Mouse (Mus musculus): ENCODE measurements around the gene Foxp1. TPM values are rescaled to one million over a fixed set of nuclear protein-coding genes. Genes with fewer than 3 reads are reported as not detected.

The Foxp1 gene
- polyA plus RNA-seq, 1 experiment from 2014 or later = 190 TPM

GRCm38 (mm10) chr6:99004255-99004997 is 518.1 kb downstream of the Foxp1 start:
- Histone ChIP-seq H3K27me3 (ENCODE audit: control insufficient read depth, insufficient read depth, low read length) (no peaks in the 10 kb centered on the region), H3K27ac (ENCODE audit: low read length) (no peak overlapping the region), H3K9ac (replicated peaks; ENCODE audit: low read depth, low read length) (no peak overlapping the region), H3K9me3 (ENCODE audit: control insufficient read depth, low read depth, low read length) (0 out of 2 replicates have a peak, but pooled peaks cover 4% of the 10 kb centered on the region), H3K36me3 (ENCODE audit: control insufficient read depth, insufficient read depth, low read length) (peaks cover 58% of the 10 kb centered on the region), H3K4me3 (ENCODE audit: low read depth, low read length) (no peak overlapping the region), H3K4me2 (replicated peaks; ENCODE audit: low read depth, low read length) (no peak overlapping the region), H3K4me1 (ENCODE audit: control insufficient read depth, insufficient read depth, low read length) (no peaks in the 10 kb centered on the region)
- WGBS = 88% methylated on average over 12 of the region's 12 CpGs
- ATAC-seq (ENCODE audit: insufficient number of reproducible peaks, insufficient read depth, low FRiP score, low read depth) = no peak

DNA sequence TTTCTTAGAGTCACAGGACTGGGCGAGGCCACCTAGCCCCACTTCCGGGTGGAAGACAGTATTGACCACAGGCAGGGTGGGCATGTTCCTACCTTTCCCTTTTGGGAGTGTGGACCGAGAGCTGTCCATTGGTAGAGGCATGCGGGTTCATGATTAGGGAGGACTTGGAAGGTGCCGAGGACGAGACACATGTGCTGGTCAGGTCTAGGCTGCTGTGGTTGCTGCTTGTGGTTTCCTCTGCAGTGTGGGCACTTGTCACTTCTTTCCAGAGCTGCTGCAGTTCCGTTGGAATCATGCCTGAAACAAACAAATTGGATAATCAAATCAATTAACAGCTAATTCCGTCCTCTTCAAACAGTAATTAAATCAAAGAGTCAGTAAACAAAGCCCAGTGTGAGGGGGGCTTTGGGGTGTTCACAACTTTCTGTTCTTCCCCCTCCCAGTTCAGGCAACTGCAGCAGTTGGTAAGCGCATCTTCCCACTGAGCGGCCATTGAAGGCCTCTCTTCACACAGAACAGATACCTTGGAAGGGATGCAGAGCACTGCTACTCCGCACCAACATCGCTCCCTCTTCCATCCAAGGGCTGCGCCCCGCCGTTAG is 519.3 kb downstream of the Foxp1 start:
- WGBS = 88% methylated on average over 15 of the region's 15 CpGs
- Histone ChIP-seq H3K9me3 (ENCODE audit: control insufficient read depth, low read depth, low read length) (no peaks in the 10 kb centered on the region), H3K9ac (replicated peaks; ENCODE audit: low read depth, low read length) (no peak overlapping the region), H3K36me3 (ENCODE audit: control insufficient read depth, insufficient read depth, low read length) (peaks cover 48% of the 10 kb centered on the region), H3K4me3 (ENCODE audit: low read depth, low read length) (no peak overlapping the region), H3K27me3 (ENCODE audit: control insufficient read depth, insufficient read depth, low read length) (no peaks in the 10 kb centered on the region), H3K27ac (ENCODE audit: low read length) (no peak overlapping the region), H3K4me2 (replicated peaks; ENCODE audit: low read depth, low read length) (no peak overlapping the region), H3K4me1 (ENCODE audit: control insufficient read depth, insufficient read depth, low read length) (peaks cover 4% of the 10 kb centered on the region; the same call in 1 of the 2 replicates)
- no peak for ATAC-seq (ENCODE audit: insufficient number of reproducible peaks, insufficient read depth, low FRiP score, low read depth)

DNA sequence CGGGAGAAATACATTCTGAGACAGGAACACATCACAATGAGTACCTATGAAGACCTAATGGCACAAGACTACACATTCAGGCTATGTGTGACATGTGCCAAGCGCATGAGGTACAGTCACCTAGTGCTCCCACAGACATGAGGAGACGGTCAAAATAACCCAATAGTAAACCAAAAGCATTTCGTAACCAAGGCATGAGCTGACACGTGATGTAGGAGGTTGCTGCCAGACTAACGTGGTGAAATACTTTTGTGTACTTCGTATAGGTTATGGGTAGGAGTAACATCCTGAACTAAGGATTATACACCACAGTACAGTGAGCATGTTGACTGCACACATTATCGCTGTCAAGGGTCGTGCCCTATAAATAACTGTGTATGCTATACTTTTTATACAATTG is 520.9 kb downstream of the Foxp1 start:
- WGBS = 90% methylated on average over 9 of the region's 9 CpGs
- H3K9me3 ChIP-seq (ENCODE audit: control insufficient read depth, low read depth, low read length) = no peaks in the 10 kb centered on the region
- no peak overlapping the region for H3K9ac ChIP-seq (replicated peaks; ENCODE audit: low read depth, low read length)
- ATAC-seq (ENCODE audit: insufficient number of reproducible peaks, insufficient read depth, low FRiP score, low read depth) = no peak
- no peaks in the 10 kb centered on the region for H3K27me3 ChIP-seq (ENCODE audit: control insufficient read depth, insufficient read depth, low read length)
- H3K36me3 ChIP-seq (ENCODE audit: control insufficient read depth, insufficient read depth, low read length) = peaks cover 34% of the 10 kb centered on the region
- no peak overlapping the region for H3K4me2 ChIP-seq (replicated peaks; ENCODE audit: low read depth, low read length)
- no peak overlapping the region for H3K4me3 ChIP-seq (ENCODE audit: low read depth, low read length)
- peaks cover 4% of the 10 kb centered on the region; the same call in 1 of the 2 replicates for H3K4me1 ChIP-seq (ENCODE audit: control insufficient read depth, insufficient read depth, low read length)
- H3K27ac ChIP-seq (ENCODE audit: low read length) = no peak overlapping the region

GRCm38 (mm10) chr6:98998971-98999932 is 523.3 kb downstream of the Foxp1 start:
- H3K36me3 ChIP-seq (ENCODE audit: control insufficient read depth, insufficient read depth, low read length) = peaks cover 23% of the 10 kb centered on the region
- H3K4me1 ChIP-seq (ENCODE audit: control insufficient read depth, insufficient read depth, low read length) = peaks cover 11% of the 10 kb centered on the region
- 74% methylated on average over 35 of the region's 35 CpGs for WGBS
- no peaks in the 10 kb centered on the region for H3K9me3 ChIP-seq (ENCODE audit: control insufficient read depth, low read depth, low read length)
- no peak; the same call in 1 of the 2 replicates for ATAC-seq (ENCODE audit: insufficient number of reproducible peaks, insufficient read depth, low FRiP score, low read depth)
- H3K9ac ChIP-seq (replicated peaks; ENCODE audit: low read depth, low read length) = no peak overlapping the region
- H3K4me2 ChIP-seq (replicated peaks; ENCODE audit: low read depth, low read length) = no peak overlapping the region
- H3K4me3 ChIP-seq (ENCODE audit: low read depth, low read length) = no peak overlapping the region
- H3K27me3 ChIP-seq (ENCODE audit: control insufficient read depth, insufficient read depth, low read length) = no peaks in the 10 kb centered on the region
- no peak overlapping the region for H3K27ac ChIP-seq (ENCODE audit: low read length)

GRCm38 (mm10) chr6:98997742-98998141 is 524.8 kb downstream of the Foxp1 start:
- 78% methylated on average over 9 of the region's 9 CpGs for WGBS
- no peaks in the 10 kb centered on the region for H3K9me3 ChIP-seq (ENCODE audit: control insufficient read depth, low read depth, low read length)
- H3K4me1 ChIP-seq (ENCODE audit: control insufficient read depth, insufficient read depth, low read length) = peaks cover 13% of the 10 kb centered on the region
- no peaks in the 10 kb centered on the region for H3K27me3 ChIP-seq (ENCODE audit: control insufficient read depth, insufficient read depth, low read length)
- no peak for ATAC-seq (ENCODE audit: insufficient number of reproducible peaks, insufficient read depth, low FRiP score, low read depth)
- H3K9ac ChIP-seq (replicated peaks; ENCODE audit: low read depth, low read length) = no peak overlapping the region
- H3K4me2 ChIP-seq (replicated peaks; ENCODE audit: low read depth, low read length) = no peak overlapping the region
- H3K36me3 ChIP-seq (ENCODE audit: control insufficient read depth, insufficient read depth, low read length) = peaks cover 14% of the 10 kb centered on the region
- no peak overlapping the region for H3K27ac ChIP-seq (ENCODE audit: low read length)
- no peak overlapping the region for H3K4me3 ChIP-seq (ENCODE audit: low read depth, low read length)

DNA sequence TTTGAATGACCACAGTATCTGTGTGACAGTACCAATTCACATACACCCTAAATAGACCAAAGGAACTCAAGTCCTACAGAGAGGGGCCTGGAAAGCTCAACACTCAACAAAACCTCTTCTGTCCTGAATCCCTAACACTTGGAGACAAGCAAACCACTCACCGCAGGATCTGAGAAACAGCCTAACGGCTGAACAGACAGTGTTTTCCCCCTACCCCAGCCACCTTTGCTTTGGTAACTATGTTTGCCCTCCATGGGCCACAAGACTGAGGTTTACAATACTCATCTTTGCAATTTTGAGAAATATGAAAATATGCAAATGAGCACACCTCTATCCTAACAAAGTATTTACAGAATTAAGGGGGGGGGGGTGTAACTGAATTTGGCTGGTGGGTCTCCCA is 525.7 kb downstream of the Foxp1 start:
- Histone ChIP-seq H3K4me3 (ENCODE audit: low read depth, low read length) (no peak overlapping the region), H3K4me2 (replicated peaks; ENCODE audit: low read depth, low read length) (no peak overlapping the region), H3K27ac (ENCODE audit: low read length) (no peak overlapping the region), H3K9ac (replicated peaks; ENCODE audit: low read depth, low read length) (no peak overlapping the region), H3K4me1 (ENCODE audit: control insufficient read depth, insufficient read depth, low read length) (peaks cover 13% of the 10 kb centered on the region), H3K36me3 (ENCODE audit: control insufficient read depth, insufficient read depth, low read length) (peaks cover 5% of the 10 kb centered on the region; the same call in 1 of the 2 replicates), H3K9me3 (ENCODE audit: control insufficient read depth, low read depth, low read length) (no peaks in the 10 kb centered on the region), H3K27me3 (ENCODE audit: control insufficient read depth, insufficient read depth, low read length) (no peaks in the 10 kb centered on the region)
- ATAC-seq (ENCODE audit: insufficient number of reproducible peaks, insufficient read depth, low FRiP score, low read depth) = no peak
- WGBS = 91% methylated on average over 2 of the region's 2 CpGs

GRCm38 (mm10) chr6:98996346-98996745 is 526.2 kb downstream of the Foxp1 start:
- Histone ChIP-seq H3K4me2 (replicated peaks; ENCODE audit: low read depth, low read length) (no peak overlapping the region), H3K4me3 (ENCODE audit: low read depth, low read length) (no peak overlapping the region), H3K9ac (replicated peaks; ENCODE audit: low read depth, low read length) (no peak overlapping the region), H3K27ac (ENCODE audit: low read length) (no peak overlapping the region), H3K4me1 (ENCODE audit: control insufficient read depth, insufficient read depth, low read length) (peaks cover 13% of the 10 kb centered on the region), H3K27me3 (ENCODE audit: control insufficient read depth, insufficient read depth, low read length) (no peaks in the 10 kb centered on the region), H3K9me3 (ENCODE audit: control insufficient read depth, low read depth, low read length) (no peaks in the 10 kb centered on the region), H3K36me3 (ENCODE audit: control insufficient read depth, insufficient read depth, low read length) (peaks cover under 1% of the 10 kb centered on the region; the same call in 1 of the 2 replicates)
- ATAC-seq (ENCODE audit: insufficient number of reproducible peaks, insufficient read depth, low FRiP score, low read depth) = no peak
- 88% methylated on average over 1 of the region's 1 CpGs for WGBS

- Histone ChIP-seq H3K27ac (ENCODE audit: low read length) (no peak overlapping the region), H3K9ac (replicated peaks; ENCODE audit: low read depth, low read length) (no peak overlapping the region), H3K9me3 (ENCODE audit: control insufficient read depth, low read depth, low read length) (no peaks in the 10 kb centered on the region), H3K4me1 (ENCODE audit: control insufficient read depth, insufficient read depth, low read length) (peaks cover 13% of the 10 kb centered on the region), H3K4me3 (ENCODE audit: low read depth, low read length) (no peak overlapping the region), H3K27me3 (ENCODE audit: control insufficient read depth, insufficient read depth, low read length) (no peaks in the 10 kb centered on the region), H3K4me2 (replicated peaks; ENCODE audit: low read depth, low read length) (no peak overlapping the region), H3K36me3 (ENCODE audit: control insufficient read depth, insufficient read depth, low read length) (no peaks in the 10 kb centered on the region; the same call in 1 of the 2 replicates)
- 65% methylated on average over 4 of the region's 4 CpGs for WGBS
- ATAC-seq (ENCODE audit: insufficient number of reproducible peaks, insufficient read depth, low FRiP score, low read depth) = no peak
These were observed 526.8 kb downstream of the Foxp1 start for GRCm38 (mm10) chr6:98995681-98996080.

Measured in stomach, embryonic 14.5 days (tissue).